Mouse (Mus musculus) forebrain, embryonic 11.5 days (tissue): ENCODE data around the gene Wdr6. TPM values are rescaled to one million over a fixed set of nuclear protein-coding genes. Genes with fewer than 3 reads are reported as not detected.
"Not testable (repeated sequence)": the region's sequence is repeated elsewhere in the genome, so short reads cannot be mapped to it uniquely, and the experiment has no call there.

Source experiments
- ATAC-seq: fragments of 200-750 bp; cut with Nextera tagmentation; replicated peaks from 2 replicates; pipeline ENCODE4 v1.8.0; 2017; ENCODE audit warnings: moderate TSS enrichment; ENCODE audit not compliant: low FRiP score
- DNase-seq: peaks from one replicate; pipeline ENCODE4 v3.0.0-alpha.2; 2017; ENCODE audit warnings: low spot score
- H3K27ac ChIP-seq: fragments of 300-500 bp; sonication (generic); 2 replicates; pipeline ENCODE4 v1.5.1; 2014; ENCODE audit warnings: low read depth, low read length
- H3K27me3 ChIP-seq: fragments of 300-500 bp; sonication (generic); 2 replicates; pipeline ENCODE4 v1.6.1; 2014; ENCODE audit warnings: mild to moderate bottlenecking, low read length, mixed read lengths; ENCODE audit not compliant: control insufficient read depth, insufficient read depth
- H3K36me3 ChIP-seq: fragments of 300-500 bp; sonication (generic); 2 replicates; pipeline ENCODE4 v1.6.1; 2014; ENCODE audit warnings: mild to moderate bottlenecking, low read length, moderate library complexity, mixed read lengths; ENCODE audit not compliant: control insufficient read depth, insufficient read depth
- H3K4me1 ChIP-seq: fragments of 300-500 bp; sonication (generic); replicated peaks from 2 replicates; pipeline ENCODE4 v1.6.1; 2014; ENCODE audit warnings: low read length, mixed read lengths; ENCODE audit not compliant: control insufficient read depth, insufficient read depth
- H3K4me2 ChIP-seq: fragments of 300-500 bp; sonication (generic); 2 replicates; pipeline ENCODE4 v1.6.1; 2014; ENCODE audit warnings: low read depth, mild to moderate bottlenecking, low read length, moderate library complexity, mixed read lengths; ENCODE audit not compliant: severe bottlenecking
- H3K4me3 ChIP-seq: fragments of 300-500 bp; sonication (generic); 2 replicates; pipeline ENCODE4 v1.5.1; 2014; ENCODE audit warnings: low read depth, low read length
- H3K9ac ChIP-seq: fragments of 300-500 bp; sonication (generic); 2 replicates; pipeline ENCODE4 v1.6.1; 2014; ENCODE audit warnings: low read length
- H3K9me3 ChIP-seq: fragments of 300-500 bp; sonication (generic); 2 replicates; pipeline ENCODE4 v1.6.1; 2016; ENCODE audit warnings: low read length, mixed read lengths; ENCODE audit not compliant: control insufficient read depth
- WGBS: fragments of 180-500 bp; shearing (Covaris S2); extraction: QIAGEN DNeasy Blood & Tissue Kit; methylation state at CpG from one replicate; pipeline ENCODE4 v1.1.7; 2014; 5-methylcytosine and 5-hydroxymethylcytosine counted together
- polyA plus RNA-seq: library from polyadenylated mRNA; unstranded; fragments of >200 nt; fragmentation: Nextera tagmentation; extraction: Ambion mirVana; gene quantifications from 2 replicates; pipeline ENCODE4 v1.2.1, GENCODE M21; 2014

Wdr6 gene
- 196 TPM in 2 replicates for polyA plus RNA-seq

DNA sequence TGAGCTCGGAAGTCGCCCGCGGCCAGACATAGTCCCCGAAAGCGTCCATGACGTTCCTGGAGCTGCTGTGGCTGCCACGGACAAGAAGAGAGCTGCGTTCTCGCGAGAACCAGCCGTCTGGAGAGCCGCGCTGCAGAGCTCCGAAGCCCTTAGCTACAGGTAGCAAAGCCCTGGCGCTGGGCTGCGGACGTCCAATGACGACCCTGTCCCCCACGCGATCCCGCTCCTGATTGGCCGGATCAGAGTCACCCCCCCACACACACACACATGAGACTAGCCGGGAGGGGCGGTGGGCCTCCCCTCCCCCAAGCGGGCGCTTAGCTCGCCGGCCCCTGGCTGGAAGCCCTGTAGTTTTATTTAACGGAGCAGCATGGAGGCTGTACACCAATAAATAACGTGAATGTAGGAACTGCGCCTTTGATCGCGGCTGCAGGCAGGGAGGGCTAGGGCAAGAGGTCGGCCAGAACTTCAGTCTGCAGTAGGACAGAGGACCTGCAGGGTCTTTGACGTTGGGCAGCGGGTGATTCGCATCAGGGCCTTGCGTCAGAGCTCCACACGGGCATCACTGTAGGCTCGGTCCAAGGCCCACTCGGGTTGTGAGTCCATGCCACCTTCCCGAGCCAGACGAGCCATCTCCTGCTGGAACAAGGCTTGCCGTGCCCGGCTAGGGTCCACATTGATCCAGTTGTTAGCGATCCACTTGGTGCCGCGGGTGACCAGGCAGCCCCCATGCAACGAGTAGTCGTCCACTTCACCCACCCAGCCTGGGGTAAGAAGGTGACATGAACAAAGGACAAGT lies at the start of gene Wdr6:
Gene Wdr6 (minus strand): TSS at position 195 of the 799 bp plus-strand sequence.
- Histone ChIP-seq H3K4me3 (peak within 1 kb of the TSS; percentile 85), H3K9ac (peak within 1 kb of the TSS; percentile 87), H3K4me2 (peak within 1 kb of the TSS; percentile 62), H3K4me1 (peaks cover 25% of the 10 kb centered on the region), H3K36me3 (peaks cover 3% of the 10 kb centered on the region; the same call in 1 of the 2 replicates), H3K27ac (peak within 1 kb of the TSS; percentile 97), H3K27me3 (no peaks in the 10 kb centered on the region), H3K9me3 (no peaks in the 10 kb centered on the region)
- DNase-seq (peak; percentile 98), ATAC-seq (peak; percentile 97)
- WGBS, result 4% methylated on average over 50 of the region's 51 CpGs

- Histone ChIP-seq H3K9ac (no peak overlapping the region), H3K4me1 (no peaks in the 10 kb centered on the region), H3K4me3 (no peak overlapping the region), H3K36me3 (no peaks in the 10 kb centered on the region), H3K9me3 (no peaks in the 10 kb centered on the region), H3K27me3 (no peaks in the 10 kb centered on the region), H3K4me2 (no peak overlapping the region), H3K27ac (no peak overlapping the region)
- WGBS, result 87% methylated on average over 4 of the region's 4 CpGs
- no peak for ATAC-seq
- no peak for DNase-seq
Measured at GRCm38 (mm10) chr9:108628141-108628540, 49.6 kb upstream of the Wdr6 start.

DNA sequence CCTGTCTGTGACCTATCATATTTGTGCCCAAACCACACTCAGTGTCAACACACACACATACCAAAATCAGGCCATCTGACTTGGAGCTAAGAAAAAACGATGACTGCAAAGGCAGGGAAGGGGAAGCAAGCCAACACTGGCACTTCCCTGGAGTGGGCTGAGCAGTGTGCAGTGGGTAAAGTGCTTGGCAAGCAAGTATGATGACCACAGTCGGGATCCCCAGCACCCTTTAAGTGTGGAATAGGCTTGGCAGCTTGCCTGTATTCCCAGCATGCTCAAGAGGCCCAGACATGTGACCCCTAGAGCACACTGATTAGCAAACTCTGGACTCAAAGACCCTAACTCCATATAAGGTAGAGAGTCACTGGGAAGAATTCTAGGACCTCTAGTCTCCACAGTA lies 48.0 kb upstream of the Wdr6 start:
- Histone ChIP-seq H3K36me3 (no peaks in the 10 kb centered on the region), H3K9ac (no peak overlapping the region), H3K9me3 (no peaks in the 10 kb centered on the region), H3K4me3 (no peak overlapping the region), H3K4me2 (no peak overlapping the region), H3K27ac (no peak overlapping the region), H3K27me3 (no peaks in the 10 kb centered on the region), H3K4me1 (no peaks in the 10 kb centered on the region)
- DNase-seq, result no peak
- 76% methylated on average over 2 of the region's 2 CpGs for WGBS
- ATAC-seq, result no peak

- ATAC-seq (no peak), DNase-seq (no peak)
- no peaks in the 10 kb centered on the region for H3K27me3 ChIP-seq
- 94% methylated on average over 1 of the region's 1 CpGs for WGBS
- no peak overlapping the region for H3K27ac ChIP-seq
- no peak overlapping the region for H3K4me2 ChIP-seq
- H3K9ac ChIP-seq, result no peak overlapping the region
- H3K36me3 ChIP-seq, result peaks cover 4% of the 10 kb centered on the region; the same call in 1 of the 2 replicates
- no peaks in the 10 kb centered on the region for H3K4me1 ChIP-seq
- H3K9me3 ChIP-seq, result no peaks in the 10 kb centered on the region
- no peak overlapping the region for H3K4me3 ChIP-seq
Measured at GRCm38 (mm10) chr9:108617301-108617700, 38.8 kb upstream of the Wdr6 start.

- no peak overlapping the region for H3K4me2 ChIP-seq
Measured at GRCm38 (mm10) chr9:108611488-108611887, 32.9 kb upstream of the Wdr6 start.

DNA sequence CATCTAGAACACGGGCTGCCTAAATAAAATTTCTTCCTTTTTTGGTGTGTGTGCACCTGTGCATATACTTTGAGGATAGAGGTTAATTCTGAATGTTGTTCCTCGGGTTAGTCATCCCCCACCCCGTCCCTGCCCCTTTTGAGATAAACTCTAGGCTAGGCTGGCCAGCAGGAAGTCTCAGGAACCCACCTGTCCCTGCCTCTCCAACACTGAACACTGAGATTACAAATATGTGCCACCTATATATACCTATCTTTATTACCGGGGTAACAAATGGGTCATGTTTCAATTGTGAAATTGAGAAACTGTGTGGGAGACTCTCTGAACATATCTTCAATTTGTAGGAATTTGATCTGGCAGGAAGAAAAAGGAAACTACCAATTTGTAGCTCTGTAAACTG lies 30.4 kb upstream of the Wdr6 start:
- H3K4me3 ChIP-seq, result no peak overlapping the region
- no peak overlapping the region for H3K27ac ChIP-seq
- no peak overlapping the region for H3K9ac ChIP-seq
- WGBS, result 94% methylated on average over 4 of the region's 4 CpGs
- DNase-seq (no peak), ATAC-seq (no peak)
- H3K36me3 ChIP-seq, result no peaks in the 10 kb centered on the region; the same call in 1 of the 2 replicates
- H3K4me2 ChIP-seq, result no peak overlapping the region
- H3K27me3 ChIP-seq, result no peaks in the 10 kb centered on the region
- H3K9me3 ChIP-seq, result no peaks in the 10 kb centered on the region
- H3K4me1 ChIP-seq, result no peaks in the 10 kb centered on the region

More at GRCm38 (mm10) chr9:108611488-108611887, 32.9 kb upstream of the Wdr6 start:
- DNase-seq (no peak), ATAC-seq (no peak)
- 96% methylated on average over 10 of the region's 10 CpGs for WGBS
- no peak overlapping the region for H3K9ac ChIP-seq
- H3K27me3 ChIP-seq, result no peaks in the 10 kb centered on the region
- no peak overlapping the region for H3K27ac ChIP-seq
- no peak overlapping the region for H3K4me3 ChIP-seq
- H3K9me3 ChIP-seq, result no peaks in the 10 kb centered on the region
- H3K36me3 ChIP-seq, result no peaks in the 10 kb centered on the region; the same call in 1 of the 2 replicates
- no peaks in the 10 kb centered on the region for H3K4me1 ChIP-seq

GRCm38 (mm10) chr9:108607929-108608328 lies 29.4 kb upstream of the Wdr6 start:
- H3K27ac ChIP-seq, DNase-seq, H3K4me1 ChIP-seq, ATAC-seq, H3K4me2 ChIP-seq, H3K9ac ChIP-seq, H3K9me3 ChIP-seq, H3K4me3 ChIP-seq, H3K36me3 ChIP-seq, H3K27me3 ChIP-seq: not testable (repeated sequence)
- WGBS, result 92% methylated on average over 5 of the region's 5 CpGs

- Histone ChIP-seq H3K9me3 (no peaks in the 10 kb centered on the region), H3K27me3 (no peaks in the 10 kb centered on the region), H3K27ac (no peak overlapping the region), H3K4me3 (no peak overlapping the region), H3K36me3 (no peaks in the 10 kb centered on the region; the same call in 1 of the 2 replicates), H3K4me2 (no peak overlapping the region), H3K9ac (no peak overlapping the region), H3K4me1 (no peaks in the 10 kb centered on the region)
- ATAC-seq, result no peak
- 90% methylated on average over 4 of the region's 4 CpGs for WGBS
- no peak for DNase-seq
Measured at GRCm38 (mm10) chr9:108601986-108602385, 23.4 kb upstream of the Wdr6 start.

- Histone ChIP-seq H3K9ac (no peak overlapping the region), H3K4me1 (no peaks in the 10 kb centered on the region), H3K36me3 (no peaks in the 10 kb centered on the region; the same call in 1 of the 2 replicates), H3K4me3 (no peak overlapping the region), H3K9me3 (no peaks in the 10 kb centered on the region), H3K27me3 (no peaks in the 10 kb centered on the region), H3K4me2 (no peak overlapping the region), H3K27ac (no peak overlapping the region)
- 81% methylated on average over 2 of the region's 2 CpGs for WGBS
- no peak for ATAC-seq
- DNase-seq, result no peak
Measured at GRCm38 (mm10) chr9:108600011-108600410, 21.5 kb upstream of the Wdr6 start.
